Mouse (Mus musculus): ENCODE measurements around the gene Ocm. TPM values are rescaled to one million over a fixed set of nuclear protein-coding genes. Genes with fewer than 3 reads are reported as not detected.
A peak's percentile ranks its signal among the peaks of the same experiment; 100 is the strongest.
"Not testable (repeated sequence)": the region's sequence is repeated elsewhere in the genome, so short reads cannot be mapped to it uniquely, and the experiment has no call there.

Ocm gene
- total RNA-seq, 2 experiments from 2014 or later = 2.6 to 3.2 TPM

GRCm38 (mm10) chr5:144013366-144014134 is 12.9 kb downstream of the Ocm start:
- intact Hi-C loops (cut with DNase I); DNase-seq (ENCODE audit: low spot score in 2 of 2): not testable (repeated sequence)

GRCm38 (mm10) chr5:144002461-144003192 is 23.8 kb downstream of the Ocm start:
- DNase-seq (ENCODE audit: low spot score in 2 of 2) = no peak
- intact Hi-C loops (cut with DNase I) = no loop called here

DNA sequence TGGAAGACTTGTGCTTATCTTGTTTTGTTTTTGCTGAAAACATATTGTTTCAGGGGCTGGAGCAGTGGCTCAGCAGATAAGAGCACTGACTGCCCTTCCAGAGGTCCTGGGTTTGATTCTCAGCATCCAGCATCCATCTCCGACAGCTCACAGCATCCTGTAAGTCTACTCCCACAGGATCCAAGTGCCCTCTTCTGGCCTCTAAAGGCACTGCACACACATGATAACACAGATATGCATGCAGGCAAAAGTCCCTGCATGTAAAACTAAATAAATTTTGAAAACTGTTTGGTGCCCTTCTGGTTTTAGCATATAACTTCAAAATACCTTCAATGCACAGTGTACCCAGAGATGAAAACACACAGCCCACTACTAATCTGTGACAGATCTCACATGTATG is 27.1 kb downstream of the Ocm start:
- intact Hi-C loops (cut with DNase I) = no loop called here
- DNase-seq (ENCODE audit: low spot score in 2 of 2) = no peak

- intact Hi-C loops (cut with DNase I) = loop anchor here (5.0 kb wide), 1 partner anchor 72 kb away; no protein-coding TSS in a partner anchor
- DNase-seq (ENCODE audit: low spot score in 2 of 2) = peak; percentile 23 to 59
These were observed 31.7 kb downstream of the Ocm start for GRCm38 (mm10) chr5:143994632-143995365.

DNA sequence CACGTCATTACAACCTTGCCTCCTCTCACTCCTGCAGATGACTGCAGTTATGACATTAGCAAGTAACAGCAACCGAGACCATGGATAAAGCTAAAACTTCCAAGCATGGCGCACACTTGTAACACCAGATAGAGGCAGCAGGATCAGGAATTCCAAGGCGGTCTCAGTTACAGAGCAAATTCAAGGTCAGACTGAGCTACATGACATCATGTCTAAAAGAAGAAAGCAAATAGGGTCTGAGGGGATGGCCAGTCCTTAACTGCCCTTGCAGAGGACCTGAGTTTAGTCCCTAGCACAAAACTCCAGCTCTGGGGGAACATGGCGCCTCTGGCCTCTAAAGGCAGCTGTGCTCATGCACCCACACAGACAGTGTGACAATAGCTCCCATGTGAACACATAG is 32.6 kb downstream of the Ocm start:
- DNase-seq (ENCODE audit: low spot score in 2 of 2) = no peak
- intact Hi-C loops (cut with DNase I) = loop anchor here (5.0 kb wide), 1 partner anchor 72 kb away; no protein-coding TSS in a partner anchor

DNA sequence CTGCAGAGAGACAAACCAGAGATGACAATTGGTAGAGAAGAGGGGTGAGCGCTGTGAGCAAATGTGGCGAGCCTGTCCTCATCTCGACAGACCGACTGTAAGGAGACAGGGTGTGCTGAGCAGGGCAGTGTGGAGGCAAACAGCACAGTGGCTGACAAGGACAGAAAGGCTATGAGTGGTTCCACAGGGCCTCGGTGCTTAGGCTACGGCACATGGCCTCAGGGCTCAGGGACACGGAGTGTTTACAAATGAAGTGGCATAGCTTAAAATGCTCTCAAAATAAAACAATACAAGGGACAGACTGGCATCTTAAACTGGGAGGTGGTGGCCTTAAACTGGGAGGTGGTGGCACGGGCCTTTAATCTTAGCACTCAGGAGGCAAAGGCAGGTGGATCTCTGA is 33.2 kb downstream of the Ocm start:
- DNase-seq (ENCODE audit: low spot score in 2 of 2) = no peak
- intact Hi-C loops (cut with DNase I) = loop anchor here (5.0 kb wide), 1 partner anchor 71 kb away; no protein-coding TSS in a partner anchor

GRCm38 (mm10) chr5:143992661-143993060 is 33.8 kb downstream of the Ocm start:
- DNase-seq (ENCODE audit: low spot score in 2 of 2) = no peak
- intact Hi-C loops (cut with DNase I) = loop anchor here (5.0 kb wide), 1 partner anchor 70 kb away; no protein-coding TSS in a partner anchor

DNA sequence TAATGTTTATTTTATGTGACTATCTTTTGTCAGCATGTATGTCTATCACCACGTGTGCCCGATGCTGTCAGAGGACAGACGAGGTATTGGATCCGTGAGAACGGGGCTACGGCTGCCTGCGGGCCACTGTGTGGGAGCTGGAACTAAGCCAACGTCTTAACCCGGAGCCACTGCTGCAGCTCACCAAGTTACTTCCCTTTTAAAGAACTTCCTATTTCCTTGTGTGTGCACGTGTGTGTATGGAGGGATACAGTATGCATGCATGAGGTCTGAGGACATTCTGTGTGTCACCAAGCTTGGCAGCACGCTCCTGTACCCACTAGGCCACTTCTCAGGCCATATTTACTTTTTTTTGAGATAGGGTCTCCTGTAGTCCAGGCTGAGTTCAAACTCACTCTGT is 36.4 kb downstream of the Ocm start:
- intact Hi-C loops (cut with DNase I) = loop anchor here (5.0 kb wide), 1 partner anchor 68 kb away; no protein-coding TSS in a partner anchor

DNA sequence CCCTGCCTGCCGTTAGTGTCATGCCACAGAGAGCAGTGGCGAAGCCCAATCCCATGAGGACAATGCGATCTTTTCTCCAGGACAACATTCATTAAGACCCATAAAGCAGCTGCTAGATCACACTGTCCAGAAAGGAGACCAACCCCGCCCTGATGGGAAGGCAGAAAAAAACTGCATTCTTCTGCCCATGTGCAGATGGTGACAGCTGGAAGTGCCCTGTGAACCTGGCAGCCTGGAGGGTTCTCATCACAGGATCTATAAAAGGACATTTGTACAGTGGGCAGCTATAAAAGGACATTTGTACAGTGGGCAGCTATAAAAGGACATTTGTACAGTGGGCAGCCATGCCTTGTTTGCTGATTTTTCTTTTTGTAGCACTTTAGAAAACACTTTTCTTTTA is 37.4 kb downstream of the Ocm start:
- DNase-seq (ENCODE audit: low spot score in 2 of 2) = peak in 1 of 2 experiments; percentile 20
- intact Hi-C loops (cut with DNase I) = no loop called here

More for the DNA sequence above, 36.4 kb downstream of the Ocm start:
- no peak for DNase-seq (ENCODE audit: low spot score in 2 of 2)

DNA sequence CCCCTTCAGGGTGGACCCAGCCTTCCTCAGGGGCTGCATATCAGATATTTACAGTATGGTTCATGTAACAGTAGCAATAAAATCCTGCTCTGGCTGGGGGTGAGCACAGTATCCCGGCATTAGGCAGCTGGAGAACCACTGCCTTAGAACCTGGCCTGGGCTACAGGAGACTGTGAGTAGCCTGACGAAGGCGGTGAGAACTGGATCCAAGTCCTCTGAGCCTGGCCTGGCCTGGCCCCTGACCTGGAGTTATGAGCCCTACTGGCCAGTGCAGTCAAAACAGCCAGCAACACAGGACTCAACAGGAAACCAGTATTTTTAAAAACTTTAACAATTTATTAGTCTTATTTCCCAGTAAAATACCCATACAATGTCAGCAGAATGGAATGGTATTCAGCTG is 38.9 kb downstream of the Ocm start:
- intact Hi-C loops (cut with DNase I) = no loop called here

GRCm38 (mm10) chr5:143985381-143985780 is 41.1 kb downstream of the Ocm start:
- intact Hi-C loops (cut with DNase I) = no loop called here
- DNase-seq (ENCODE audit: low spot score in 2 of 2) = no peak

More for the DNA sequence above, 38.9 kb downstream of the Ocm start:
- DNase-seq (ENCODE audit: low spot score in 2 of 2) = no peak

GRCm38 (mm10) chr5:143982361-143982760 is 44.1 kb downstream of the Ocm start:
- intact Hi-C loops (cut with DNase I) = no loop called here
- DNase-seq (ENCODE audit: low spot score in 2 of 2) = no peak

- intact Hi-C loops (cut with DNase I) = no loop called here
- DNase-seq (ENCODE audit: low spot score in 2 of 2) = no peak
These were observed 45.6 kb downstream of the Ocm start for GRCm38 (mm10) chr5:143980858-143981257.

DNA sequence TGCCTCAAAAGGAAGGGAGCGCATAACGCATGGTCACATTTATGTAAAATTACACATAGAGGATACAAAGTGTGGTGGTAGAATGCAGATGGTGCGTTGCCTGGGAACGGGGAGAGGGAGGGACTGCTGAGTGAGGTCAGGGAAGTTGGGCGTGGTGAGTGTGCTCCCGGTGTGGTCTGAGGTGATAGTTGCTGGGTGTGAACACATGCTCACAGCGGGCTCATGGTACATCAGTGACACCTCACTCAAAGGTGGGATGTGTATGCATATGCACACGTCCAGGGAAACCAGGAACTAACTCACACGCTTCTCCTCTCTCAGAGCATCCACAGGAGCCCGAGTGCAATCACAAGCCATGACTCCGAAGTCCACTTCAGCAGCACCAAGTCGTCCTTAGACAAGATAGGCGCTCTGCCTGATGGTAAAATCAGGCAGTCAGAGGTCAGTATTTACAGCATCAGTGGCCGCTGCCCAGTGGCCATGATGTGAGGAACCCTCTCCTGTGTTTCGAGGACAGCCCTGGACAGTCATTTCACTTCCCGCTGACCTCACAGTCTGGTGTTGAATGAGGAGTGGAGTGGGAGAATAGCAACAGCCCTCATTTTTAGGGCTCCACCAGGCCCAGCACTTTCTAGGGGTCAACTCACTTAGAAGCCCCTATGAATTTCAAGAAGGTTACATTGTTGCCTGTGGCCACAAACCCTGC is 49.6 kb downstream of the Ocm start:
- intact Hi-C loops (cut with DNase I) = loop anchor here (5.0 kb wide), 2 partner anchors 35 to 65 kb away; no protein-coding TSS in a partner anchor
- no peak for DNase-seq (ENCODE audit: low spot score in 2 of 2)

GRCm38 (mm10) chr5:143976232-143976631 is 50.2 kb downstream of the Ocm start:
- intact Hi-C loops (cut with DNase I) = loop anchor here (5.0 kb wide), 2 partner anchors 34 to 64 kb away; no protein-coding TSS in a partner anchor
- DNase-seq (ENCODE audit: low spot score in 2 of 2) = no peak

DNA sequence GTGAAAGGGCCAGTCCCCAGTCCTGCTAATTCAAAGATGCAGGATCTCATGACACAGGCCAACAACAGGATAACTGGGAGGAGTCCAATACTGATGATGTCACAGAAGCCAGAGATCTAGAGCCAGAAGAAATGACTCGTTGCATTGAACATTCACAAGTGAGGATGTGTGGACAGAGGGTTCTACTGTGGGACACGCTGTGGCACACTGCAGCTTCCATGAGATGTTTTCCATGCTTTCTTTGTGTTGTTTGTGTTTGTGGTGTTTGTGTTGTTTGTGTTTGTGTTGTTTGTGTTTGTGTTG is 50.9 kb downstream of the Ocm start:
- no peak for DNase-seq (ENCODE audit: low spot score in 2 of 2)
- intact Hi-C loops (cut with DNase I) = loop anchor here (5.0 kb wide), 2 partner anchors 33 to 63 kb away; no protein-coding TSS in a partner anchor

GRCm38 (mm10) chr5:143974931-143975630 is 51.4 kb downstream of the Ocm start:
- peak; percentile 47 to 51 for DNase-seq (ENCODE audit: low spot score in 2 of 2)
- intact Hi-C loops (cut with DNase I) = loop anchor here (5.0 kb wide), 2 partner anchors 33 to 63 kb away; no protein-coding TSS in a partner anchor

DNA sequence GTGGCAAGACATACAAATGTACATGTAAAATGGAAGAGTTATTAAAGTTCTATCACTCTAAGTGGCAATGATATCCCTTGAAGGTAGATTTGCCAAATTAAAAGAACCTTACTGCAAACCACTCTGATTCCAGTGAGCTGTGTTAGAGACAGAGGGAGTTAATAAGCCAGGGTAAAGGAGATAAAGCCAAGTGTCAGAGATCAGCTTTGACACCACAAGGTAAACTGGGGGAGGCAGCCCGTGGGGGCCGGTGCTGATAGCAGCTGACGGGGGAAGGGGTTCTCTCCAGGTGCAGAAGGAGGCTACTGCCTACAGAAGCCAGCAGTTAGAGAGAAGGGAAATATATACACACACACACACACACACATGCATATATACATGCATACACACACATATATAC is 53.8 kb downstream of the Ocm start:
- no peak for DNase-seq (ENCODE audit: low spot score in 2 of 2)
- intact Hi-C loops (cut with DNase I) = no loop called here

Data from left cerebral cortex, postnatal 25 days (tissue).